Mouse (Mus musculus): Measurements from ENCODE around the gene Hrasls5. TPM values are rescaled to one million over a fixed set of nuclear protein-coding genes. Genes with fewer than 3 reads are reported as not detected.

Gene Hrasls5
- not detected for total RNA-seq (2021)
- long read RNA-seq, experiment 1: 0 reads
- long read RNA-seq, experiment 2: 0 reads

DNA sequence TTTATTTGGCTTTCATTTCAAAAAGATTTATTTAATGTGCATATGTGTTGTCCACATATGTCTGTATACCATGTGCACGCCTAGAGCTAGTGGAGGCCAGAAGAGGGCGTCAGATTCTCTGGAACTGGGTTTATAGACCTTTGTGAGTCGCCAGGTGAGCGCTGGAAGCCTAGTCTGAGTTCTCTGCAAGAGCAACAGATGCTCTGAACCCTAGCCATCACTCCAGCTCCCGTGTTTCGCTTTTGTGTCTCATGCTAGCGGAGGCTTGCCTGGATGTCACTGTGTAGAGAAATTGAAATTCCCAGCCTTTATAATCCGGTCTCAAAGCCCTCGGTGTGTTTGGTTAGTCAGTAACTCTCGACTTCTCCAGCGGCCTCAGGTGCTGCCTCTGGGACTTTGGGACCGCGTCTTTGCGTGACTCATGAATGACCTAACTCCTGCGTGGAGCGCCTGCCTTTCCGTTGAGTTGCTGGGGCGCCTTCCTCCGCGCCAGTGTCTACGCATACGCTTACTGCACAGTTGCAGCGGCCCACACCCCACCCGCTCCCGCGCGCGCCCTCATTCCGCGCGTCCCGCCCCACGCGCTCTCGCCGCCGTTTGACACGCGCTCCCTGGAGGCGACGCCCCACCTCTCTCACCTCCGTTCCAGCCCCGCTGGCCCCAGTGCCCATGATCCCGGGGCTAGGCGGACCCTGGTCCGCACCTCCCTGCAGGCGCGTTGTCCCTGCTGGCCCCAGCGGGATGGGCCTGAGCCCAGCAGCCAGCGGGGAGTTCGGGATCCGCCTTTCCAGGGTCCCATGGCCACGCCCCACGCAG is at the start of gene Hrasls5:
TSS of gene Hrasls5 (plus strand) at position 600 of the 816 bp plus-strand sequence.
- no peak for DNase-seq (ENCODE audit: low spot score in 2 of 2)

DNA sequence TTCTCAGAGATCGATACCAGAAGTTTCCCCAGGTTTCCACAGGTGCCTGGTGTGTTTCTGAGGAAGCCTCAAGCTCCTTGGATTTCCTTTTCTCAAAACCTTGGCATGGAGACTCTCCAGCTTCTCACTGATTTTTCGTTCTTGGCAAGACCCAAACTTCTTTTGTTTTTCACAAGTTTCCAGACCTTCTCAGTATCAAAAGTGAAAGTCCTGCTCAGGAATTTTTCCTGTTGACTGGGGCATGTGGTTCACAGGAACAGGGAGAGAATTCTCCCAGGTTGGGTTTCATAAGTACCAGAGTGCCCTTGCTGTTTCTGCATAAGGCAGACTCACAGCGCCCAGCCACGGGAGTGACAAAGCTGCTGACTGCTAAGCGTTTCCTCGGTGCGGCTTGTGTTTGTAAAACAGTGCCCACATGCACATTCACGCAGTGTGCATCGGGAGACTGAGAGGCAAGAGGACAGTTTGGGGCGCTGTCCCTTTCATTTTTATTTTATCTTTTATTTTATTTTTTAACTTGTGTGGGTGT is 49.7 kb upstream of the Hrasls5 start:
- no peak for DNase-seq (ENCODE audit: low spot score in 2 of 2)

DNA sequence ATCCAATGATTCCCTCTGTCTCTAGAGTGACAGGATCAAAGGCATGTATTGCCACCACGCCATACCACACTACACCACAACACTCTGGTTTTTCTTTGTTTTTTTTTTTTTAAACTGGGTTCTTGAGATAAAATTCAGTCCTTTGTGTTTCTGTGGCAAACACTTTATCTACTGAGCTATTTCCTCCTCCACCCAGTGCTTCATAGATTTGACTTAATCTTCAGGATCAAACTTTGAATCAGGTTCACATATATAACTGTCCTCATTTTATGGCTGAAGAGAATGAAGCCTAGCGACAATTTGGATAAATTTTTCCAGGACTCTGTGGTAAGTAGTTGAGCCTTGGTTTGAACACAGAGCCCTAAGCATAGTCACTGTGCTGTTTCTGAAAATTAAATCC is 48.7 kb upstream of the Hrasls5 start:
- no peak for DNase-seq (ENCODE audit: low spot score in 2 of 2)

DNA sequence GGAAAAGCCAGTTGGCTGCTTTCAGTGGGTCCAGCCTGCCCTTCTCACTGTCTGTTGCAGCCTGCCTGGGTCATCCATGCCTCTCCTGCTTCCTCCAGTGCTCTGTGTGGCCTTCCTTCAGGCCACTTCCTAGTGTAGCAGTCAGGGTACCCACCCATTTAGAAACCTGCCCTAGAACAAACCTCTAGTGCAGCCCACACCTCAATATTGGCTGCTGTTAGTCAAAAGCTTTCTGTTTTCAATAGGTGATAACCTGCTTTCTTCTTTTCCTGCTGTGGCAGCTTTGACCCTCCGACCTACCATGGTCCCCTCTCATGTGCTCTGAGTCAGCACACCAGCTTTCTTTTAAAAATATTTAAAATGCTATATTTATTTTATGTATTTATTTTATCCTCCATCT is 47.9 kb upstream of the Hrasls5 start:
- no peak for DNase-seq (ENCODE audit: low spot score in 2 of 2)

DNA sequence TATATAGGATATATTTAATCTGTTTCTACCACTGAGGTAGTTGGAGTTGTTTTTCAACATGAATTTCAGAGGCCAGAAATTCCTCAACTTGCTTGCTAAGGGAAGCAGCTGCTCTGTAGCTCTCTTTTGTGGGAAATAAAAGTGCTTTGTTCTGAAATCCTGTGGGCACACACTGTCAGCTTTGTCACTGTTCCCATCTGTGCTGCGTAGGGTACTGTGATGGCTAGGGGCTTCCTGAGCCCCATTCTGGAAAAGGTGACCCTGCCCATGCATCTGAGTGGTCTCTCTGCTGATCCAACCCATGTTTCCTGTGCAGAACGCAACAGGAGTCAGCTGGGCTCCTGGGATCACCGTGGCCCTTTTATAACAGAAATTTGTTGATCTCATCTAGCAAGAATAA is 45.5 kb upstream of the Hrasls5 start:
- DNase-seq (ENCODE audit: low spot score in 2 of 2): no peak

DNA sequence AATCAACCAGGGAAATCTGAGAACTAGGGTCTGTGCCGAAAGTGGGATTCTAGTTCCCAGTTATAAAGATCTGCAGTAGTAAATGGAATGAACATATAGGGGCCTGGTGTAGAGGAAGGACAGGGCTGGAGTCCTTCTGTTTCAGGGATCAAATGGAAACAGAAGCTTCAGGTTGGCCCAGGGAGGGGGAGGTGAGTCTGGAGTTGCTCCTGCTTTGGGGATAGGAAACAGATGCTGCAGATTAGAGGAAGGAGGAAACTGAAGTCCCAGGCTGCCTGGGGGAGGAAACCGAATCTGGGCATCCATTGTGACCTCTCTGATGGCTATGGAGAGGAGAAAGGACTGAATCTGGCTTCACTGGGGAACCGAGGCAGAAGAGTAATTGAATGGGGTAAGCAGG is 44.0 kb upstream of the Hrasls5 start:
- DNase-seq (ENCODE audit: low spot score in 2 of 2): no peak

DNA sequence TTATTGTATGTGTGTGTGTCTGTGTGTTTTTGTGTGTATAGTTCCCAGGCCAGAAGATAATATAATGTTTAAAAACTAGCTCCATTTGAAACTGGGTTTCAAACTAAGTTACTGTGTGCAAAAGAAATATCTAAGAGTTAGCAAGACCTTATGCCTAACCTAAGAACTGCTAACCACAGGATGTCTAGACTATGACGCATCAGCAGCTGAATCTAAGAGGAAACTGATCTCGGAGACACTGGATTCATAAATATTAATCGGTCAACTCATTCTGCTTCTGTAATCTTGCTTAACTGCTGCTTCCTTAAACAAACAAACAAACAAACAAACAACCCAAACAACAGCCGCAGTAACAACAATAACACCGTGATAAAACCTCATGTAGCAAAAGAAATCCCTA is 42.7 kb upstream of the Hrasls5 start:
- no peak for DNase-seq (ENCODE audit: low spot score in 2 of 2)

DNA sequence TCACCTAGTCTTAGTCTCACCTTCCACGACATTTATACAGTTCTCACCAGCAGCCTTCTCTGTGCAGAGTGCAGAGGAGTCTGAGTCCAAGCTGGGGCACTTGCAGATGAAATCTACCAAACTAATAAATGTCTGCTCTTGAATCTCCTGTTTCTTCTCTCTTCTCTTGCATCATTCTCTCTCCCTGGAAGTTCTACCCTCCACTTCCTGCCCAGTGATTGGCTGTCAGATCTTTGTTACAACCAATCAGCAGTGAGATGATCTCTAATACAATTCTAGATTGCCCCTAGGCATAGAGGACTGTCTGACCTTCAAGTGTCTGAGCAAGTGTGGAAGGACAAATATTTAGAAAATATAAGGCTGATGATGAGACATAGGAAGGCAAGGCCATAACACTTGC is 36.2 kb upstream of the Hrasls5 start:
- DNase-seq (ENCODE audit: low spot score in 2 of 2): no peak

DNA sequence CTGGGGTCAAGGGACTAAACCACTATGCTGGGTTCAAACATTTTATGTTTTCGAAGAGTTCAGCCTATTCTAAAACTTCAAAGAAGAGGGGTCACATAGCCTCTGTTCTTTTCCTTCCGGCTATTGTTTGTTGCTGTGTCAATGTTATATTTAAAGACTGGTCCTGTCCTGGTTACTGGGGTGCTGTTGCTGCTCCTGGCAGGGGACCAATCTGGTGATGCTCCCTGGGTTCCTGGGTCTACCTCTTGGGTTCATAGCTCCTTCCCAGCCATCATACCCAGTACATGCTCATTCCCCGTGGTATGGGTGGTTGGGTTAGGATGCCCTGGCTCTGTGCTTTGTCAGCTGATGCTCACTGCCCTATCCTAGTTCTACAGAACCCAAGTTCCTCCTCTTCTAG is 34.6 kb upstream of the Hrasls5 start:
- DNase-seq (ENCODE audit: low spot score in 2 of 2): no peak

DNA sequence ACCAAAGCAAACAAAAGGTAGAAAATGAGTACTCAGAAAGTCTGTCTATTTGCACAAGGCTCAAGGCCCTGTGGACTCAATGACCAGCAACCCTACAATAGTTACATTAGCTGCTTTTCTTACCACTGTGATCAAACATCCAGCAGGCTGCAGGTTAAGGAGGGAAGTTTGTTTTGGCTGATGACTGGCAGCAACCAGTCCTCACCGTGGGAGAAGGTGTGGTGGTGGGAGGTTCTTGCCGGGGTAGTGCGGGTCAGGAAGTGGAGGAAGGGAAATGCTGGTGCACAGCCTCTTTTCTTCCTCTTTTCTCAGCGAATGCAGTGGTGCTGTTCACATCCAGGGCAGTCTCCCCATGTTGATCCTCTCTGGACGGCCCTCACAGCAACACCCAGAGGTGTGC is 31.3 kb upstream of the Hrasls5 start:
- DNase-seq (ENCODE audit: low spot score in 2 of 2): no peak

DNA sequence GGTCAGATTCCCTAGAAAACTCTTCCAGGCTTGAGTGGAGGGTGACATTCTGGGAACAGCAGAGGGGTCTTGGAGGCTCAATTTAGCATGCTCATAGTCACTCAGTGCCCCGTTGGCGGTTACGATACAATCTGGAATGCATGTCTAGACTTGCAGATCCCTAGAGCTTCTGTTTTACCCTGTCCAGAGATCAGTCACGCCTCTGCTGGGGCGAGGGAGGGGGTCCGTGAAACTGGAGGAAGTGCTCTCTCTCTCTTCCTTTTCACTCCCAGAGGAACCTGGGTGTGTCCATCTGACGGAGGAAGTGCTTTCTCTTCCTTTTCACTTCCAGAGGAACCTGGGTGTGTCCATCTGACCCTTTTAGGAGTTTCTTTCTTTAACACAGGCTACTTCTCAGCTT is 29.2 kb upstream of the Hrasls5 start:
- DNase-seq (ENCODE audit: low spot score in 2 of 2): no peak

DNA sequence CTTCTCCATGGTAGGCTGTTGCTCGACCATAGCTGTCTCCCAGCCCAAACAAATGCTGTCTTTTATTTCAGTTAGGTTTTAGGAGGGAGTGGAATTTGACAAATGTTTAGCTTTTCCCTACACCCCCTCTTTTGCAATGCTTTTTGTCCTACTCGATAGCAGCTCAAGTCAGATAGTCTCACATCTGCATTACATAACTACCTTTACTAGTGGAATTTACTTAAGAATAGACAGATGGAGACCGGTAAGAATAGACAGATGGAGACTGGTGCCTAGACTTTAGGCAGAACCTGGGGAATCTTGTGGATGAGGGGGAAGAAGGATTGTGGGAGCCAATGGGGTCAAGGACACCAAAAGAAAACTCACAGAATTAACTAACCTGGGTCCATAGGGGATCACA is 28.7 kb upstream of the Hrasls5 start:
- no peak for DNase-seq (ENCODE audit: low spot score in 2 of 2)

DNA sequence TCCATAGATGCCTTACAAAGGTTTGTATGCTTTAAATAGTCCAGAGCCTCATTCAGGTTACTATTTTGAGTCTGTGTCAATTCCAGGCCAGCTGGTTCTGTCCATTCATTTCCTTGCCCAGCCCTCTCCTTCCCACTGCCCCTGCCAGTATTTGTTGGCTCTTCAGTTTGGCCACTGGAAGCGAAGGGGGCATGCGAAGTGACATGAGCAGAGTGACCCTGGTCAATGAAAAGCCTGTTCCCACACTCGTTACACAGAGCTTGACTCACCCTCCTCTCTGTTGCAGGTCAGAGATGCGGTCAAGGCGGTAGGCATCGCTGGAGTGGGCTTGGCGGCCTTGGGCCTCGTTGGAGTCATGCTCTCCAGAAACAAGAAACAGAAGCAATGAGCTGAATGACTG is 27.1 kb upstream of the Hrasls5 start:
- no peak for DNase-seq (ENCODE audit: low spot score in 2 of 2)

DNA sequence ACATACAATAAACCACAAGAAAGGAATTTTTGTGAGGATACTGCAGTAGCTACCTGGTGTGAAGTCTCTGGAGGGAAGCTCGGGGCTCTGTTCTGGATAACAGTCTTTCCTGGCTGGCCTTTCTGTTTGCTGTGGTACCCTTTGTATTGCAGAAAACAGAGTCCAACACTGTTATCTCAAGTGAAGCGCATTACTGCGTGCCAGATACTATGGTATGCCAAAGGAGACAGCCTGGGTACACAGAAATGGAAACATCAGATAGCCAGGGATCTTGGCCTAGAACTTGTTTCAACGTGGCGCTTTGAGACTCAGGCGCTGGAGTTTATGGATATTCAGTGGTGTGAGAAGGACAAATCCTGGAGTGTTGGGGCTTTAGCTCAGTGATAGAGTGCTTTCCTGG is 26.6 kb upstream of the Hrasls5 start:
- no peak for DNase-seq (ENCODE audit: low spot score in 2 of 2)

DNA sequence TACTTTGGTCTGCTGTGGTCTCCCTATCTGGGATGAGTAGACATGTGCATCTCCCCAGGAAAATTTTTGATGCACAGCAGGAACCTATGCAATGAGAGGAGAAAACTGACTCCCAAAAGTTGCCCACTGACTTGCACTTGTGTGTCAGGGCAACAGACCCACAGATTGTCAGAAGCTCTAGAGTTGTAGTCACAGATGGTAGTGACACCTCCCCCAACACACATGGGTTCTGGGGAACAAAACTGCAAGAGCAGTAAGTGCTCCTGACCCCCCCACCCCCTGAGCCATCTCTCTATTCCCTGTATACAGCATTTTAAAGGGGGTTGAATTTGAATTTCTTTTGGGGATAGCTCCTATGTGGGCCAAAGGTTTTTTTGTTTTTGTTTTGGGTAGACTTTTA is 21.5 kb upstream of the Hrasls5 start:
- no peak for DNase-seq (ENCODE audit: low spot score in 2 of 2)

DNA sequence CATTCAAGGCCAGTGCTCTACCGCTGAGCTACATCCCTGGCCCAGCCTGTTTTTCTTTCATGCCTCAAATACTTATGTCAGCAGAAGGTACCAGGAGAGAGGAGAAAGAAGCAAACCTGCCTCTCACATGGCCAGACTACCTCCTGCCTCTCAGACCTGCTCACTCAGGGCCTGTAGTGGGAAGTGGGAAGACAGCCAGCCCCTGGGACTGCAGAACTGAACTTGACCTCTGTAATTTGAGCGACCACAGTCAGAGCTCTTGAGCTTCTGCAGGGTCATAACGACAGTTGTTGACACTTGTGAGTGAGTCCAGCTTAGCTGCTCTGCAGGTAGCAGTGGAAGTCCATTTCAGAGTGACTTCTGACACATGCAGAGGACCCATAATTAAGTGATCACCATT is 20.3 kb upstream of the Hrasls5 start:
- DNase-seq (ENCODE audit: low spot score in 2 of 2): no peak

DNA sequence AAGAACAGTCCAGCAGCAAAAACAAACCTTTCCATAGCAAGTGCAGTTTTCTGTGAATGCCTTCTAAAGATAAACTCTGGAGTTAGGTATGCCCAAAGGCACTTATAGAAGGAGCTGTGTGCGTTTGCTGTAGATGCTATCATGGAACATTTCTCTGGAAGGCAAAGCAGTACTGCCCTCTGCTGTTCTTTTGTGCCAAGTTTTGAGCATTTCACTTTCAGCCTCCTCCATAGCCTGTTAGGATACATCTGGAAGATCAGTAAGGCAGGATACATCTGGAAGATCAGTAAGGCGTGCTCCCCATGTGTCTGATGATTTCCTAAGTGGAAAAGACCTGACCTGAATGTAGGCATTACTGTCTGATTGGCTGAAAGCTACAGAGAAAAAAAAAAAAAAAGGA is 16.8 kb upstream of the Hrasls5 start:
- DNase-seq (ENCODE audit: low spot score in 2 of 2): no peak

DNA sequence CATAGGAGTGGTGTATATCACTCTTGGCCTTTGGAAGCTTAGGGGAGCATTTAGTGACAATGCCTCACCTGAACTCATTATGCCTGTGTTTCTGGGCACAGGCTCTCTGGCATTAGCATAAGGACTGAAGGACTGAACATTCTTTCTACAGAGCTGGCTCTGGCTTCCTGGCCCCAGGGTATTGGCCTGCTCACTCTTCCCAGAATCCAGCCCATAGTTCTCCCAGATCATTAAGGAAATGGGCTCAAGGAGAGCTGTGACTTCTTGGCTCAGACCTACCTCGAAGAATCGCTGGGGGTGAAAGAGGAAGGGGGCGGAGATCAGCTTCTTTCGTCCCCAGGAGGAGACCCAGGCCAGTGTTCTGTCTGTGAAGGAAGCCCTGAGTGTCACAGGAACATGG is 13.9 kb upstream of the Hrasls5 start:
- no peak for DNase-seq (ENCODE audit: low spot score in 2 of 2)

DNA sequence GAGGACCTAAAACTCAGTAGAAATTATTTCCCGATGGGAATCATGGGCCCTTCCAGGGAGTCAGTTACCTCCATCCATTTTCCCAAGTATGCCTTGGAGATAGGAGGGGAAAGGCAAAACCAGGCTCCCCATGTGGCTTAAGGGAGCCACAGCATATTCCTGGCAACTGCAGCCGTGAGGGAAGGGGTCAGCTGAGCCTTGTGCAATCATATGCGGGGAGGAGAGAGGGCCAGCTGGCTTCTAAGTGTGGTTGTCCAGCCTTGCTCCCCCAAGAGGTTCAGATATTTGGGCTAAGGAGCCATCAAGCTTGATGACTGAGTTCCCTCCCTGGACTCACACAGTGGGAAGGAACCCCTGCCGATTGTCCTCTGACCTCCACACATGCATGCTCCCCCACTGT is 10.8 kb upstream of the Hrasls5 start:
- no peak for DNase-seq (ENCODE audit: low spot score in 2 of 2)

DNA sequence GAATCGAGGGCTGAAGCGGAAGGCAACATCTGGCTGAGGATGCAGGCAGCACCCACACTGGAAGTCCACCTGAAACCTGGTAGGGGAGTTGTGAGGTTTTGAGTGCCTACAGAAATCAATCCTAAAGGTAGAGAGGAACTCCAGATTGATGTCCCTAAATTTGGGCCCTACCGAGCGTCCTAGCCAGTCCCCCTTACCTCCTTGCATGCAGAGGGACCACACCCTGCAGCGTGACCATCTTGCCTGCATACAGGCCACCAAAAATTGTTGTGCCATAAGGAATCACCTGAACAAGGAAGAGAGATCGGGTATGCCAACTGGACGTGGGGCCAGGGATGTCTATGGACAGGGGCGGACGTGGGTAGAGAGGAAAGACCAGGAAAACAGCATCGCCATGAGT is 8.2 kb upstream of the Hrasls5 start:
- no peak for DNase-seq (ENCODE audit: low spot score in 2 of 2)

DNA sequence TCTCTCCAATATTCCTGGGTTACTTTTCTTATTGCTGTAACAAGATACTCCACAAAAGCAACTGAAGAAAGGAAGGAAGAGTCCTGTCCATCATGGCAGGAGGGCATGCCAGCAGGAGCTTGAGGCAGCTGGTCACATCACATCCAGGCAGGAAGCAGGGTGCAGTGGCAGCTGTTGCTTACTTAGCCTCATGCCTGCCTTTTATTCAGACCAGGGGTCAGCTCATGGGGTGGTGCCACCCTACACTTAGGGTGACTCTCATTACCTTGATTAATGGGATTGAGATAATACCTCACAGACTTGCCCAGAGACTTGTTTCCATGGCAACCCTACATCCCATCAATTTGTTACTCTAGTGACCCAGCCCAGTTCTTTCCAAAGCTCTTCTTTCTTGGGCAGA is 7.3 kb upstream of the Hrasls5 start:
- DNase-seq (ENCODE audit: low spot score in 2 of 2): no peak

DNA sequence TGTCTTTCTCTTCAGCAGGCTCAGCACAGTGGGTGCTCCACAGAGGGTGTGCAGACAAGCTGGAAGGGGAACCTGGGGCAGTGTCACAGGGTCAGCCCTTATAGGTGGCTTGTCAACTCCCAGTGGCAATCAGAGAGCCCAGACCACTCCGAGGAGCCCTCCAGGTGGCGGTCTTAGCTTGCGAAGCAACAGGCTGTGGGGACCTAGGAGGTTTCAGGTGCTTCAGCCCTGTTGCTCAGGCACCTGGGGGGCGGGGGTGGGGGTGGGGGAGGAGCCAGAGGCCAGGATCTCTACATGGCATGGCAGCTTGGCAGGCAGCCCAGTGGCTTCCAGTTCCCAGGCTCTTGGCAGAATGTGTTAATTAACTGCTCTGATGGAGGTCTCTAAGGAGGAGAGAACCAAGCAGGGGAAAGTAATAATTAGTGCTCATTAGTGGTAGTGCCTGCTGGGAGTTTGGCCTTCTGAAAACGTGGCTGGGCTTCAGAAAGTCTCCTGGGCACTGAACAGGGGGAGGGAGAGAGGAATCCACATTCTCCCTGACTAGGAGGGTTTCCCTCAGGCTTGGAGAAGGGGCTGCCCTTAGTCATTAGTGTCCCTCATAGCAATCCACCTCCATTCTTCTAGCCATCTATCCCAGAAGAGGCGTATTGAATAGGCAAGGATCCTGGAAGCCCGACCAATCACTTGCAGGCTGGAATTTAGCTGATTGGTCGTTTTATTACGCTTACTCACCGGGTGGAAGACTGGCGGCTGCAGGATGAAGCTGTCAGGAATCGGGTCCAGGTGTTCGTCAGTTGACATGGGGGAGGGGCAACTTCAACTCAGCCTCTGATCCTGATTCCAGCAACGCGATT is 6.2 kb upstream of the Hrasls5 start:
- DNase-seq (ENCODE audit: low spot score in 2 of 2): no peak

Data from adrenal gland, postnatal 4 days (tissue).